Mouse (Mus musculus): Measurements from ENCODE around the gene Tor3a.
"Not testable (repeated sequence)": the region's sequence is repeated elsewhere in the genome, so short reads cannot be mapped to it uniquely, and the experiment has no call there.

Tor3a gene

GRCm38 (mm10) chr1:156669208-156669983 lies 4.8 kb downstream of the Tor3a start:
- DNase-seq, result no peak

GRCm38 (mm10) chr1:156668602-156669001 lies 5.6 kb downstream of the Tor3a start:
- no peak for DNase-seq

- no peak for DNase-seq
Observed at GRCm38 (mm10) chr1:156667141-156667926, 6.8 kb downstream of the Tor3a start.

GRCm38 (mm10) chr1:156665777-156666176 lies 8.4 kb downstream of the Tor3a start:
- no peak for DNase-seq

- DNase-seq, result not testable (repeated sequence)
Observed at GRCm38 (mm10) chr1:156660660-156661236, 13.4 kb downstream of the Tor3a start.

- no peak for DNase-seq
Observed at GRCm38 (mm10) chr1:156659906-156660659, 14.1 kb downstream of the Tor3a start.

- no peak for DNase-seq
Observed at GRCm38 (mm10) chr1:156658676-156659075, 15.5 kb downstream of the Tor3a start.

- DNase-seq, result no peak
Observed at GRCm38 (mm10) chr1:156657523-156657922, 16.6 kb downstream of the Tor3a start.

GRCm38 (mm10) chr1:156654735-156655530 lies 19.2 kb downstream of the Tor3a start:
- no peak for DNase-seq

- DNase-seq, result no peak
Observed at GRCm38 (mm10) chr1:156652189-156652822, 21.9 kb downstream of the Tor3a start.

GRCm38 (mm10) chr1:156650631-156651030 lies 23.5 kb downstream of the Tor3a start:
- DNase-seq, result no peak

GRCm38 (mm10) chr1:156648705-156649104 lies 25.5 kb downstream of the Tor3a start:
- no peak for DNase-seq

- no peak for DNase-seq
Observed at GRCm38 (mm10) chr1:156645971-156646370, 28.2 kb downstream of the Tor3a start.

- no peak for DNase-seq
Observed at GRCm38 (mm10) chr1:156644780-156645523, 29.2 kb downstream of the Tor3a start.

GRCm38 (mm10) chr1:156644061-156644460 lies 30.1 kb downstream of the Tor3a start:
- DNase-seq, result no peak

GRCm38 (mm10) chr1:156642813-156643212 lies 31.3 kb downstream of the Tor3a start:
- no peak for DNase-seq

GRCm38 (mm10) chr1:156641808-156642207 lies 32.3 kb downstream of the Tor3a start:
- DNase-seq, result no peak

- no peak for DNase-seq
Observed at GRCm38 (mm10) chr1:156640577-156640976, 33.6 kb downstream of the Tor3a start.

- no peak for DNase-seq
Observed at GRCm38 (mm10) chr1:156639455-156639854, 34.7 kb downstream of the Tor3a start.

- no peak for DNase-seq
Observed at GRCm38 (mm10) chr1:156635148-156635547, 39.0 kb downstream of the Tor3a start.

GRCm38 (mm10) chr1:156633095-156633494 lies 41.1 kb downstream of the Tor3a start:
- no peak for DNase-seq
